Mouse (Mus musculus) neural tube, embryonic 13.5 days (tissue): ENCODE data around the gene Olfr1211. TPM values are rescaled to one million over a fixed set of nuclear protein-coding genes. Genes with fewer than 3 reads are reported as not detected.

Experiments used
- ATAC-seq: fragments of 200-750 bp; cut with Nextera tagmentation; 2 replicates; pipeline ENCODE4 v1.8.0; 2017; ENCODE audit warnings: low read depth, mild to moderate bottlenecking, moderate TSS enrichment, moderate library complexity
- H3K27ac ChIP-seq: fragments of 300-500 bp; sonication (generic); replicated peaks from 2 replicates; pipeline ENCODE4 v1.5.1; 2015; ENCODE audit warnings: moderate library complexity, mild to moderate bottlenecking, inconsistent platforms
- H3K27me3 ChIP-seq: fragments of 300-500 bp; sonication (generic); 2 replicates; pipeline ENCODE4 v1.6.1; 2015; ENCODE audit warnings: mild to moderate bottlenecking, inconsistent platforms
- H3K36me3 ChIP-seq: fragments of 300-500 bp; sonication (generic); 2 replicates; pipeline ENCODE4 v1.6.1; 2015; ENCODE audit warnings: mild to moderate bottlenecking, inconsistent platforms
- H3K4me1 ChIP-seq: fragments of 300-500 bp; sonication (generic); replicated peaks from 2 replicates; pipeline ENCODE4 v1.6.1; 2015; ENCODE audit warnings: inconsistent platforms
- H3K4me2 ChIP-seq: fragments of 300-500 bp; sonication (generic); 2 replicates; pipeline ENCODE4 v1.6.1; 2015; ENCODE audit warnings: inconsistent platforms, mild to moderate bottlenecking, moderate library complexity
- H3K4me3 ChIP-seq: fragments of 300-500 bp; sonication (generic); 2 replicates; pipeline ENCODE4 v1.5.1; 2015; ENCODE audit warnings: mild to moderate bottlenecking, inconsistent platforms
- H3K9ac ChIP-seq: fragments of 300-500 bp; sonication (generic); 2 replicates; pipeline ENCODE4 v1.6.1; 2015; ENCODE audit warnings: moderate library complexity, mild to moderate bottlenecking, inconsistent platforms
- H3K9me3 ChIP-seq: fragments of 300-500 bp; sonication (generic); 2 replicates; pipeline ENCODE4 v1.6.1; 2016; ENCODE audit warnings: inconsistent platforms
- WGBS: fragments of 180-500 bp; shearing (Covaris S2); methylation state at CpG from one replicate; pipeline ENCODE4 v1.1.7; 2015; 5-methylcytosine and 5-hydroxymethylcytosine counted together
- polyA plus RNA-seq: library from polyadenylated mRNA; unstranded; fragments of >200 nt; fragmentation: Nextera tagmentation; extraction: Ambion mirVana; gene quantifications from 2 replicates; pipeline ENCODE4 v1.2.1, GENCODE M21; 2015

The Olfr1211 gene
- polyA plus RNA-seq = not detected in 2 replicates

DNA sequence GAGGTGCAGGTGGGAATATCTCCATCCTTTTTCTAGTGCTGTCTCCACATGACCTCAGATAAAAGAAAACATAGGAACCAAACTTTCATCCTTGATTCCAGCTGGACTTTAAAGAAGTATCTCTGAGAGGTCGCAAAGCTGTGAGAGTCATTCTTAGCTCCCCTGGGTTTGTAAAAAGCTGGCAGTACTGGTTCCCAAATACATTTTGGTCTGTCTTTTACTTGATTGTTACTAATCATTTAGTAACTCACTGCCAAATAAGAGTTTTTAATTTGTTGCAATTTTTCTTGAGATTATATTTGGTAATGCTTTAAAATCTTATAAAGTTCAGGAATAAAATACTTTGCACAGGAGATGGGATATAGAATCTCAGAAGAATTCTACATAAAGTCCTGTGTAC is at the start of gene Olfr1211:
Gene Olfr1211 (minus strand): TSS at position 101 of the 400 bp plus-strand sequence.
- no peak for ATAC-seq
- H3K27me3 ChIP-seq = no peaks in the 10 kb centered on the region
- 88% methylated on average over 1 of the region's 1 CpGs for WGBS

DNA sequence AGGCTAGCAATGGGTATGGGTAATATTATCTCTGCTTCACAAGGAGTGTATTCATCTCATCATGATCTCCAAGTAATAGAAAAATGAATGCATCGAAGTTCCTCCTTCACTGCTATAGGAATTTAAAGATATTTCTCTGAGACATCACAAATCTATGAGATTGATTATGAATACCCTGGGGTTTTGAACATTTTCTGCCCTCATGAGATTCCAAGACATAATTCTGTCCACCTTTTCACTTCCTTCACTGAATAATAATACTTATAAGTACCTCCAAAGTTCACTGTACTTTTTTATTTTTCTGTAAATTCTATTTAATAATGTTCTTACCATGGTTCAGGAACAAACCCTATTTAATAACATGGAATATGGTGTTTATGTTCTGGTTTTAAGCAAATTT is 42.3 kb upstream of the Olfr1211 start, which contains the start of gene Gm13762:
Gene Gm13762 (minus strand): TSS at position 101 of the 400 bp plus-strand sequence.
- WGBS = 76% methylated on average over 1 of the region's 1 CpGs
- ATAC-seq = no peak
- Histone ChIP-seq H3K27ac (no peak within 1 kb of the TSS), H3K9me3 (no peaks in the 10 kb centered on the region), H3K4me3 (no peak within 1 kb of the TSS), H3K4me2 (no peak within 1 kb of the TSS), H3K36me3 (no peaks in the 10 kb centered on the region), H3K4me1 (no peaks in the 10 kb centered on the region), H3K9ac (no peak within 1 kb of the TSS), H3K27me3 (no peaks in the 10 kb centered on the region)

More for the DNA sequence above, at the start of gene Olfr1211:
- Histone ChIP-seq H3K4me1 (no peaks in the 10 kb centered on the region), H3K27ac (no peak within 1 kb of the TSS), H3K36me3 (no peaks in the 10 kb centered on the region), H3K9ac (no peak within 1 kb of the TSS), H3K4me3 (no peak within 1 kb of the TSS), H3K4me2 (no peak within 1 kb of the TSS), H3K9me3 (no peaks in the 10 kb centered on the region)

GRCm38 (mm10) chr2:88953669-88954068 is 15.8 kb upstream of the Olfr1211 start, which contains the start of gene Olfr1212:
Gene Olfr1212, plus strand, starts transcription at chr2:88953969.
- Histone ChIP-seq H3K9ac (no peak within 1 kb of the TSS), H3K36me3 (no peaks in the 10 kb centered on the region), H3K27ac (no peak within 1 kb of the TSS)

GRCm38 (mm10) chr2:88915057-88915456 is 22.9 kb downstream of the Olfr1211 start, which contains the start of gene Olfr1209:
Gene Olfr1209, minus strand, starts transcription at chr2:88915157.
- Histone ChIP-seq H3K36me3 (no peaks in the 10 kb centered on the region), H3K9me3 (no peaks in the 10 kb centered on the region), H3K4me3 (no peak within 1 kb of the TSS), H3K4me2 (no peak within 1 kb of the TSS), H3K27ac (no peak within 1 kb of the TSS), H3K4me1 (no peaks in the 10 kb centered on the region), H3K9ac (no peak within 1 kb of the TSS), H3K27me3 (no peaks in the 10 kb centered on the region)
- WGBS = 90% methylated on average over 3 of the region's 3 CpGs
- no peak for ATAC-seq

More at GRCm38 (mm10) chr2:88953669-88954068, 15.8 kb upstream of the Olfr1211 start, which contains the start of gene Olfr1212:
- H3K9me3 ChIP-seq = no peaks in the 10 kb centered on the region
- no peaks in the 10 kb centered on the region for H3K27me3 ChIP-seq
- no peak for ATAC-seq
- no peaks in the 10 kb centered on the region for H3K4me1 ChIP-seq
- H3K4me3 ChIP-seq = no peak within 1 kb of the TSS
- H3K4me2 ChIP-seq = no peak within 1 kb of the TSS

DNA sequence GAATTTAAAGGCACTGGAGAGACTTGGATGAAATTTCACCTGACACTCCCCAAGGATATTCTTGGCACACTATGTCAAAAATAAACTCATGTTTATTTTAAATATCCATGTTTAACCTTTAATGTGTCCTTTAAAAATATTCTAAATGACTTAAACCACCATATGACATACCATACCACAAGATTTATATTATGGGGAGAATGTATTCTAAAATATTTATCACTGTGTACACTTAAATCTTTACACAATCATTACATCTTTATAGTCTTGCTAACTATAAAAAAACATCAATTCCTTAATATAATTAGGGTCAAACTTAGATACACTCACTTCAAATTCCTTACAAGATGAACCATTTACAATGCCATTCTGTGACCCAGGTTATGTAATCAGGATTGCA is 35.7 kb downstream of the Olfr1211 start, which contains the start of gene Olfr1208:
Gene Olfr1208 (minus strand): TSS at position 101 of the 400 bp plus-strand sequence.
- Histone ChIP-seq H3K27ac (no peak within 1 kb of the TSS), H3K4me3 (no peak within 1 kb of the TSS), H3K27me3 (no peaks in the 10 kb centered on the region), H3K4me2 (no peak within 1 kb of the TSS), H3K9ac (no peak within 1 kb of the TSS), H3K4me1 (no peaks in the 10 kb centered on the region), H3K9me3 (no peaks in the 10 kb centered on the region), H3K36me3 (no peaks in the 10 kb centered on the region)
- no peak for ATAC-seq

Other genes starting within 250 kb of the Olfr1211 start
- gene Olfr1195, start 248.9 kb downstream of the Olfr1211 start, polyA plus RNA-seq = not detected in 2 replicates
- gene Olfr1196, start 233.5 kb downstream of the Olfr1211 start, polyA plus RNA-seq = not detected in 2 replicates
- not detected in 2 replicates for gene Olfr1197, start 205.7 kb downstream of the Olfr1211 start, polyA plus RNA-seq
- gene Olfr1198, start 186.7 kb downstream of the Olfr1211 start, polyA plus RNA-seq = not detected in 2 replicates
- not detected in 2 replicates for gene Olfr1199, start 177.6 kb downstream of the Olfr1211 start, polyA plus RNA-seq
- gene Olfr1200, start 167.6 kb downstream of the Olfr1211 start, polyA plus RNA-seq = not detected in 2 replicates
- not detected in 2 replicates for gene Olfr1201, start 145.1 kb downstream of the Olfr1211 start, polyA plus RNA-seq
- not detected in 2 replicates for gene Olfr1202, start 123.6 kb downstream of the Olfr1211 start, polyA plus RNA-seq
- not detected in 2 replicates for gene Olfr1205, start 108.4 kb downstream of the Olfr1211 start, polyA plus RNA-seq
- gene Olfr1204, start 88.8 kb downstream of the Olfr1211 start, polyA plus RNA-seq = not detected in 2 replicates
- not detected in 2 replicates for gene Olfr1206, start 74.9 kb downstream of the Olfr1211 start, polyA plus RNA-seq
- not detected in 2 replicates for gene Olfr1208, start 35.8 kb downstream of the Olfr1211 start, polyA plus RNA-seq
- gene Olfr1209, start 23.0 kb downstream of the Olfr1211 start, polyA plus RNA-seq = not detected in 2 replicates
- not detected in 2 replicates for gene Olfr1212, start 15.9 kb upstream of the Olfr1211 start, polyA plus RNA-seq
- gene Gm13762, start 42.2 kb upstream of the Olfr1211 start, polyA plus RNA-seq = not detected in 2 replicates
- gene Olfr1214, start 54.5 kb upstream of the Olfr1211 start, polyA plus RNA-seq = not detected in 2 replicates
- gene Olfr1215, start 68.9 kb upstream of the Olfr1211 start, polyA plus RNA-seq = not detected in 2 replicates
- not detected in 2 replicates for gene Olfr1216, start 80.2 kb upstream of the Olfr1211 start, polyA plus RNA-seq
- gene Olfr1217, start 94.0 kb upstream of the Olfr1211 start, polyA plus RNA-seq = not detected in 2 replicates
- not detected in 2 replicates for gene Olfr1218, start 123.1 kb upstream of the Olfr1211 start, polyA plus RNA-seq
- not detected in 2 replicates for gene Olfr1219, start 145.4 kb upstream of the Olfr1211 start, polyA plus RNA-seq
- gene Olfr1220, start 168.7 kb upstream of the Olfr1211 start, polyA plus RNA-seq = not detected in 2 replicates
- not detected in 2 replicates for gene Olfr1221, start 179.2 kb upstream of the Olfr1211 start, polyA plus RNA-seq
- not detected in 2 replicates for gene Olfr1222, start 194.9 kb upstream of the Olfr1211 start, polyA plus RNA-seq
- gene Olfr1223, start 213.4 kb upstream of the Olfr1211 start, polyA plus RNA-seq = not detected in 2 replicates
- gene Olfr1224-ps1, start 226.0 kb upstream of the Olfr1211 start, polyA plus RNA-seq = not detected in 2 replicates
- gene Olfr1225, start 236.6 kb upstream of the Olfr1211 start, polyA plus RNA-seq = not detected in 2 replicates